Mouse (Mus musculus) cerebellum, adult 2 months (tissue): ENCODE results near the gene Sytl2.

Experiments
- CTCF ChIP-seq: fragments of 200-500 bp; IDR thresholded peaks from 2 replicates; pipeline ENCODE4 v1.5.1; 2011; ENCODE audit warnings: low read depth, mild to moderate bottlenecking, control low read depth, low read length, moderate library complexity, borderline replicate concordance; ENCODE audit not compliant: insufficient read depth
- POLR2A ChIP-seq: fragments of 200-500 bp; IDR thresholded peaks from 2 replicates; pipeline ENCODE4 v1.6.1; 2011; ENCODE audit warnings: low read length, control low read depth, borderline replicate concordance; ENCODE audit not compliant: insufficient read depth

DNA sequence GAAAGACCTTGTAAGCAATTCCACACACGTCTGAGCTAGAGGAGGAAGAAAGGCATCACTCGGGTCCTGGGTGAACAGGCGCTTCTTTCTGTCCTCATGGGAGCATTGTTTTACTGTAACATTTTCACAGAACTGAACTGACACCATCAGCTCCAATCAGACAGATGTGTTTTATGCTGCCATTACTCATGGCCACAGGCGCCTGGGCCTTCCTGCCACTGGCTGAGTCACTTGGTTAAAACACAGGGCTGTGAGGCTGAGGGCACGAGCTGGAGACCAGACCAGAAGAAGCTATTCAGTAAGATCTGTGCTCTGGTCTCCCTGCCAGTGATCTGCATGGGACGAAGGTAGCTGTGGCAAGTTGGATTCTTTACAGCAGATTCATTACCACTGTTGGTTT lies 6.0 kb downstream of the Sytl2 start:
- no peak for TF ChIP-seq CTCF
- no peak for TF ChIP-seq POLR2A
